Mouse (Mus musculus): ENCODE results near the gene Gpc5.

Gpc5 gene

DNA sequence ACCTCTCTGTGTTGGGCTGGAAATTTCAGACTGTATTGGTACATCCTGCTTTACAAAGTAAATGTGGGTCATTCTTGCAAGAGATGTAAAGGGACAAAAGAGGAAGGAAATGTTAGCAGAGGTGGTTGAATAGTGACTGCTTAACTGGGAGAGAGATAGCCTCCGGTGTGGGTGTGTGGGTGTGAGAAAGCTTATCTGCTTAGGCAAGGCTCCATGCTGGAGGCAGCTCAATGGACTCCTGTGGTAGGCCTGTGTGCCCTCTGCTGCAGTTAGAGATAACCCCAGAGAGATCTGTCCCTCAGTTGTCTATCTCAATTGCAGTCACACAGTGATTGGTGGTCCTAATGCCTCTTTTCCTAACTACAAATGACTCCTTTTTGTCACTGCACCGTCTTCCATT is 887.2 kb downstream of the Gpc5 start:
- in situ Hi-C loops (cut with MboI; ENCODE audit: low pct_unique_long_range_greater_than_20kb in 1 of 2, low sequenced_read_pairs in 2 of 2, unreplicated experiment in 1 of 2), result no loop called here

DNA sequence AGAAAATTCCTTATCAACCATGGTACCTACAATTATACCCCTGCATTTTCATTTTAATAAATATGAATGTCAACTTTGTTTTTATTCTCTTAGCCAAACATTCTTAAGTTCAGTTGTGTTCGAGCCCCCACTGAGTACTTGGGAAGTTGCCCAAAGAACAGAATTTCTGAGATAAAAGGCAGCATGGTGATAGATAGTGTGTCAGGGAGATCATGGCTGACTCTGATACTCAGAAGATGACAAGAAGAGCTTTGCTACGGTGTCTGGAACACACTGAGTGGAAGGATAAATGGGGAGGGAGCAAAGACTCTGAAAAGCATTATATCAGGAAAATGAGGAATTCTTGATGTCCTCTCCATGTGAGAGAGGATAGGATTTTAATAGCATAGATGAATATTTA is 898.7 kb downstream of the Gpc5 start:
- in situ Hi-C loops (cut with MboI; ENCODE audit: low pct_unique_long_range_greater_than_20kb in 1 of 2, low sequenced_read_pairs in 2 of 2, unreplicated experiment in 1 of 2), result no loop called here

- in situ Hi-C loops (cut with MboI; ENCODE audit: low pct_unique_long_range_greater_than_20kb in 1 of 2, low sequenced_read_pairs in 2 of 2, unreplicated experiment in 1 of 2), result no loop called here
Measured at GRCm38 (mm10) chr14:115993520-115994106, 901.6 kb downstream of the Gpc5 start.

- in situ Hi-C loops (cut with MboI; ENCODE audit: low pct_unique_long_range_greater_than_20kb in 1 of 2, low sequenced_read_pairs in 2 of 2, unreplicated experiment in 1 of 2), result no loop called here
Measured at GRCm38 (mm10) chr14:115998931-115999330, 906.9 kb downstream of the Gpc5 start.

GRCm38 (mm10) chr14:116087010-116087409 is 995.0 kb downstream of the Gpc5 start:
- in situ Hi-C loops (cut with MboI; ENCODE audit: low pct_unique_long_range_greater_than_20kb in 1 of 2, low sequenced_read_pairs in 2 of 2, unreplicated experiment in 1 of 2), result no loop called here

- in situ Hi-C loops (cut with MboI; ENCODE audit: low pct_unique_long_range_greater_than_20kb in 1 of 2, low sequenced_read_pairs in 2 of 2, unreplicated experiment in 1 of 2), result no loop called here
Measured at GRCm38 (mm10) chr14:116127943-116128342, 1035.9 kb downstream of the Gpc5 start.

DNA sequence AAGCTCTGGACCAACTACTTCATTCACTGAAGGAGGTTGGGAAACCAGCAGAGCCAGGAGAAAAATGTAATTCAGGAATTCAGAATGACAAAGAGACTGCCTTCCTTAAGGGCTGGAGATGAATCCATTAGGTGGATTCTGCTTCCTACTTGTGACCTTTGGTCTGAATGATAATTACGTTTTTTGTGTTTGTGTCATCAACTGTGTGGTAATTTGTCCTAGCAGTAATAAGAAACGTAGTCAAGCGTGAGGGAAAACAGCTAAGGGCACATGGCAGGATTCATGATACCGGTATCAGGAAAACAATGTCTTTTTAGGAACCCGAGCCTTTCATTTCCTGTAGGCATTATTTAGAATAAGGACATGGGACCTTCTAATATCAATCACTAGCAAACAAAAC is 1045.3 kb downstream of the Gpc5 start:
- in situ Hi-C loops (cut with MboI; ENCODE audit: low pct_unique_long_range_greater_than_20kb in 1 of 2, low sequenced_read_pairs in 2 of 2, unreplicated experiment in 1 of 2), result no loop called here

- in situ Hi-C loops (cut with MboI; ENCODE audit: low pct_unique_long_range_greater_than_20kb in 1 of 2, low sequenced_read_pairs in 2 of 2, unreplicated experiment in 1 of 2), result no loop called here
Measured at GRCm38 (mm10) chr14:116137772-116138171, 1045.8 kb downstream of the Gpc5 start.

- in situ Hi-C loops (cut with MboI; ENCODE audit: low pct_unique_long_range_greater_than_20kb in 1 of 2, low sequenced_read_pairs in 2 of 2, unreplicated experiment in 1 of 2), result no loop called here
Measured at GRCm38 (mm10) chr14:116162586-116162985, 1070.6 kb downstream of the Gpc5 start.

DNA sequence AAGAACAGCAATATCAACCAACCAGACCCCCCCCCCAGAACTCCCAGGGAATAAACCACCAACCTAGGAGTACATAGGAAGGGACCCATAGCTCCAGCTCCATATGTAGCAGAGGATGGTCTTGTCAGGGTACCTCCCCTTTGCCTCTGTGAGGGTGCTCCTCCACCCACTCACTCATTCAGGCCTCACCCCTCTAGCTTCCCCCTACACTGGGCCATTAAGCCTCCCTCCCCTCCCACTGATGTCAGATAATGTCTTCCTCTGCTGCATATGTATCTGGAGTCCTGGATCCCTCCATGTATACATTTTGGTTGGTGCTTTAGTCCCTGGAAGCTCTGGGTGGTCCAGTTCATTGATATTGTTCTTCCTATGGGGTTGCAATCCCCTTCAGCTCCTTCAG is 1075.4 kb downstream of the Gpc5 start:
- in situ Hi-C loops (cut with MboI; ENCODE audit: low pct_unique_long_range_greater_than_20kb in 1 of 2, low sequenced_read_pairs in 2 of 2, unreplicated experiment in 1 of 2), result no loop called here

GRCm38 (mm10) chr14:116169129-116169528 is 1077.1 kb downstream of the Gpc5 start:
- in situ Hi-C loops (cut with MboI; ENCODE audit: low pct_unique_long_range_greater_than_20kb in 1 of 2, low sequenced_read_pairs in 2 of 2, unreplicated experiment in 1 of 2), result no loop called here

- in situ Hi-C loops (cut with MboI; ENCODE audit: low pct_unique_long_range_greater_than_20kb in 1 of 2, low sequenced_read_pairs in 2 of 2, unreplicated experiment in 1 of 2), result no loop called here
Measured at GRCm38 (mm10) chr14:116186981-116187380, 1095.0 kb downstream of the Gpc5 start.

DNA sequence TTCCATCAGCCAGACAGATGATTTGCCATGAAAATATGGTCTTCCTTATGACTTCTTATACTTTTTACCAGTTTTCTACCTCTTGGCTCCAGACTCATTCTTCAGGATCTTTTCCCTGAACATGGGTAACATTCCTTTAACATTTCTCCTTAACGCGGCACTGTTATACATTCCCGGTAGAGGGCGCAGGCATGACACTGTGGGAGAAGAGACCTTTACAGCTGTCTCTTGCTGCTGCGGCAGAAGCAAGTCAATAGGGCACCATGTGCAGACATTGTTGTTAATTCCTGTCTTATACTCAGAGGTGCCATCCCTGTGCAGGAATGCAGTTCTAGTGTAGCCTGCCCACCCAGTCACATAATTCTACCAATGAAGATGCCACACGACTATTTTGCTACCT is 1115.0 kb downstream of the Gpc5 start:
- in situ Hi-C loops (cut with MboI; ENCODE audit: low pct_unique_long_range_greater_than_20kb in 1 of 2, low sequenced_read_pairs in 2 of 2, unreplicated experiment in 1 of 2), result no loop called here

- in situ Hi-C loops (cut with MboI; ENCODE audit: low pct_unique_long_range_greater_than_20kb in 1 of 2, low sequenced_read_pairs in 2 of 2, unreplicated experiment in 1 of 2), result no loop called here
Measured at GRCm38 (mm10) chr14:116208581-116208980, 1116.6 kb downstream of the Gpc5 start.

DNA sequence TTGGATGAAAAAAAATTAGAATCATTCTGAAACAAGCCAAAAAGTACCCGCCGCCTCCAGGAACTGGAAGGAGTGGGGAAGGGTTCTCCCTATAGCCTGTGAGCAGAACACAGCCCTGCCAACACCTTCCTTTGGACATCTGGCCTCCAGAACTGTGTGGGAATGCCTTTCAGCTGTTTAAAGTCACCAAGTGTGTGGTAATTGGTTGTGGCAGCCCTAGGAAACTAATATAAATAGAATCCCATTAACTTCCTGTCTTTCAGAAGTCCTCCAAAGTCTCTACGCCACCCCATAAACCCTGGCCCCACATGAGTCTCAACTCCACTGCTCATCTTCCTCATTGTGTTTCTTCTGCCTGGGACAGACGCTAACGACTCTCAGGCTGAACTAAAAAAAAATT is 1117.0 kb downstream of the Gpc5 start:
- in situ Hi-C loops (cut with MboI; ENCODE audit: low pct_unique_long_range_greater_than_20kb in 1 of 2, low sequenced_read_pairs in 2 of 2, unreplicated experiment in 1 of 2), result no loop called here

GRCm38 (mm10) chr14:116210304-116210703 is 1118.3 kb downstream of the Gpc5 start:
- in situ Hi-C loops (cut with MboI; ENCODE audit: low pct_unique_long_range_greater_than_20kb in 1 of 2, low sequenced_read_pairs in 2 of 2, unreplicated experiment in 1 of 2), result no loop called here

- in situ Hi-C loops (cut with MboI; ENCODE audit: low pct_unique_long_range_greater_than_20kb in 1 of 2, low sequenced_read_pairs in 2 of 2, unreplicated experiment in 1 of 2), result no loop called here
Measured at GRCm38 (mm10) chr14:116212029-116212428, 1120.0 kb downstream of the Gpc5 start.

DNA sequence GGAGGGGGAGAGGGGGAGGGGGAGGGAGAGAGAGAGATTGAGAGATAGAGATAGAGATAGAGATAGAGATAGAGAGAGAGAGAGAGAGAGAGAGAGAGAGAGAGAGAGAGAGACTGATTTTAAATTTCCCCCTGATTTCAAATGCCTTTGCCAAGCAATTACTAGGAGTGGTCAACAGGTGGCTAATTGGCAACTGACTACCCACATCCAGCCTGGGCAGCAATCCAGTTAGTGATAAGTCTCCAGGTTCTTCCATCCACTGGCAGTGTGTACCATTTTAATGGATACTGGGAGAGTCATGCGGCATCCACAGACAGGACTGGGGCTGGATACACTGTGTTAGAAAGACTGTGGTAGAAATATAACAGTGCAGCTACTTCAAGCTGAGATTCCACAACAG is 1166.1 kb downstream of the Gpc5 start:
- in situ Hi-C loops (cut with MboI; ENCODE audit: low pct_unique_long_range_greater_than_20kb in 1 of 2, low sequenced_read_pairs in 2 of 2, unreplicated experiment in 1 of 2), result no loop called here

DNA sequence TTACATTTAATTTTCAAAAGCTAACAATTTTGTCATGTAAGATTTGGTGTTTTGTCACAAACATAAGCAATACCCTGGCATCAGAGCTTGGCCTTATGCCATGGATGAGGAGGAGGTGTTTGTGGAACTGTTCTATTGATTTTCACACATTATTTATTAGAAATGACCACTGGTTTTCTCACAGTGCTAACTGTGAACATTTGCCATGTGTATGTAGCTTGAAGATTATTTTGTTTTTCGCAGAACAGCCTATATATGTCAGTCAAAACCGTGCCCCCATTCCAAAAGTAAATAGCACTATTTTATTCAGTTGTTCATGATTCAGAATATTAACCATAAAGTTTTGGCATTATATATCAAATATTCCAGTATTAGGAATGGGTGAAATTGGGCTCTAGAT is 1216.5 kb downstream of the Gpc5 start:
- in situ Hi-C loops (cut with MboI; ENCODE audit: low pct_unique_long_range_greater_than_20kb in 1 of 2, low sequenced_read_pairs in 2 of 2, unreplicated experiment in 1 of 2), result no loop called here

GRCm38 (mm10) chr14:116317491-116317890 is 1225.5 kb downstream of the Gpc5 start:
- in situ Hi-C loops (cut with MboI; ENCODE audit: low pct_unique_long_range_greater_than_20kb in 1 of 2, low sequenced_read_pairs in 2 of 2, unreplicated experiment in 1 of 2), result no loop called here

- in situ Hi-C loops (cut with MboI; ENCODE audit: low pct_unique_long_range_greater_than_20kb in 1 of 2, low sequenced_read_pairs in 2 of 2, unreplicated experiment in 1 of 2), result no loop called here
Measured at GRCm38 (mm10) chr14:116336182-116336581, 1244.2 kb downstream of the Gpc5 start.
